Mouse (Mus musculus): ENCODE results near the gene Slc9a4. TPM values are rescaled to one million over a fixed set of nuclear protein-coding genes. Genes with fewer than 3 reads are reported as not detected.

Slc9a4 gene
- polyA plus RNA-seq, 1 experiment, result 0.20 TPM

- H3K4me3 ChIP-seq (replicated peaks; ENCODE audit: insufficient read depth, low read depth, low read length), result no peak overlapping the region
Observed at GRCm38 (mm10) chr1:40619871-40620270, 40.0 kb downstream of the Slc9a4 start.

GRCm38 (mm10) chr1:40624954-40625353 lies 45.1 kb downstream of the Slc9a4 start:
- no peak overlapping the region for H3K27ac ChIP-seq (ENCODE audit: insufficient read depth, low read length)
- no peak for DNase-seq
- no peaks in the 10 kb centered on the region for H3K27me3 ChIP-seq (ENCODE audit: control insufficient read depth, insufficient read depth, low read length)
- no peak overlapping the region for H3K4me3 ChIP-seq (replicated peaks; ENCODE audit: insufficient read depth, low read depth, low read length)
- H3K4me1 ChIP-seq (ENCODE audit: control insufficient read depth, insufficient read depth, low read length), result no peaks in the 10 kb centered on the region
- WGBS, result 27% methylated on average over 3 of the region's 3 CpGs
- TF ChIP-seq POLR2A (IDR thresholded peaks at IDR 0.05; ENCODE audit: borderline replicate concordance, insufficient read depth, low read length) (no peak), CTCF (IDR thresholded peaks at IDR 0.05; ENCODE audit: borderline replicate concordance, insufficient read depth, low read depth, low read length) (no peak)

More at GRCm38 (mm10) chr1:40619871-40620270, 40.0 kb downstream of the Slc9a4 start:
- no peak for TF ChIP-seq CTCF (IDR thresholded peaks at IDR 0.05; ENCODE audit: borderline replicate concordance, insufficient read depth, low read depth, low read length)
- 85% methylated on average over 5 of the region's 5 CpGs for WGBS
- H3K27ac ChIP-seq (ENCODE audit: insufficient read depth, low read length), result no peak overlapping the region
- DNase-seq, result no peak
- H3K4me1 ChIP-seq (ENCODE audit: control insufficient read depth, insufficient read depth, low read length), result no peaks in the 10 kb centered on the region
- H3K27me3 ChIP-seq (ENCODE audit: control insufficient read depth, insufficient read depth, low read length), result no peaks in the 10 kb centered on the region

GRCm38 (mm10) chr1:40626954-40627353 lies 47.1 kb downstream of the Slc9a4 start:
- Histone ChIP-seq H3K27me3 (ENCODE audit: control insufficient read depth, insufficient read depth, low read length) (no peaks in the 10 kb centered on the region), H3K4me3 (replicated peaks; ENCODE audit: insufficient read depth, low read depth, low read length) (no peak overlapping the region), H3K4me1 (ENCODE audit: control insufficient read depth, insufficient read depth, low read length) (no peaks in the 10 kb centered on the region), H3K27ac (ENCODE audit: insufficient read depth, low read length) (no peak overlapping the region)
- no peak for DNase-seq
- TF ChIP-seq POLR2A (IDR thresholded peaks at IDR 0.05; ENCODE audit: borderline replicate concordance, insufficient read depth, low read length) (no peak), CTCF (IDR thresholded peaks at IDR 0.05; ENCODE audit: borderline replicate concordance, insufficient read depth, low read depth, low read length) (no peak)

- H3K27ac ChIP-seq (ENCODE audit: insufficient read depth, low read length), result no peak overlapping the region
- H3K4me1 ChIP-seq (ENCODE audit: control insufficient read depth, insufficient read depth, low read length), result no peaks in the 10 kb centered on the region
- 93% methylated on average over 3 of the region's 3 CpGs for WGBS
- DNase-seq, result no peak
- H3K4me3 ChIP-seq (replicated peaks; ENCODE audit: insufficient read depth, low read depth, low read length), result no peak overlapping the region
- H3K27me3 ChIP-seq (ENCODE audit: control insufficient read depth, insufficient read depth, low read length), result no peaks in the 10 kb centered on the region
- no peak for TF ChIP-seq POLR2A (IDR thresholded peaks at IDR 0.05; ENCODE audit: borderline replicate concordance, insufficient read depth, low read length)
- TF ChIP-seq CTCF (IDR thresholded peaks at IDR 0.05; ENCODE audit: borderline replicate concordance, insufficient read depth, low read depth, low read length), result no peak
Observed at GRCm38 (mm10) chr1:40628443-40628842, 48.6 kb downstream of the Slc9a4 start.

- DNase-seq, result no peak
- 32% methylated on average over 2 of the region's 2 CpGs for WGBS
- TF ChIP-seq CTCF (IDR thresholded peaks at IDR 0.05; ENCODE audit: borderline replicate concordance, insufficient read depth, low read depth, low read length) (no peak), POLR2A (IDR thresholded peaks at IDR 0.05; ENCODE audit: borderline replicate concordance, insufficient read depth, low read length) (no peak)
- H3K27ac ChIP-seq (ENCODE audit: insufficient read depth, low read length), result no peak overlapping the region
- no peaks in the 10 kb centered on the region for H3K27me3 ChIP-seq (ENCODE audit: control insufficient read depth, insufficient read depth, low read length)
- no peak overlapping the region for H3K4me3 ChIP-seq (replicated peaks; ENCODE audit: insufficient read depth, low read depth, low read length)
- no peaks in the 10 kb centered on the region for H3K4me1 ChIP-seq (ENCODE audit: control insufficient read depth, insufficient read depth, low read length)
Observed at GRCm38 (mm10) chr1:40632407-40633062, 52.7 kb downstream of the Slc9a4 start.

- no peaks in the 10 kb centered on the region for H3K27me3 ChIP-seq (ENCODE audit: control insufficient read depth, insufficient read depth, low read length)
Observed at GRCm38 (mm10) chr1:40634608-40635007, 54.7 kb downstream of the Slc9a4 start.

GRCm38 (mm10) chr1:40648234-40648633 lies 68.4 kb downstream of the Slc9a4 start:
- no peaks in the 10 kb centered on the region for H3K27me3 ChIP-seq (ENCODE audit: control insufficient read depth, insufficient read depth, low read length)
- TF ChIP-seq CTCF (IDR thresholded peaks at IDR 0.05; ENCODE audit: borderline replicate concordance, insufficient read depth, low read depth, low read length), result no peak
- no peak for TF ChIP-seq POLR2A (IDR thresholded peaks at IDR 0.05; ENCODE audit: borderline replicate concordance, insufficient read depth, low read length)
- WGBS, result 54% methylated on average over 2 of the region's 2 CpGs
- no peak for DNase-seq
- no peaks in the 10 kb centered on the region for H3K4me1 ChIP-seq (ENCODE audit: control insufficient read depth, insufficient read depth, low read length)
- no peak overlapping the region for H3K27ac ChIP-seq (ENCODE audit: insufficient read depth, low read length)
- no peak overlapping the region for H3K4me3 ChIP-seq (replicated peaks; ENCODE audit: insufficient read depth, low read depth, low read length)

More at GRCm38 (mm10) chr1:40634608-40635007, 54.7 kb downstream of the Slc9a4 start:
- WGBS, result 44% methylated on average over 4 of the region's 4 CpGs
- Histone ChIP-seq H3K4me3 (replicated peaks; ENCODE audit: insufficient read depth, low read depth, low read length) (no peak overlapping the region), H3K4me1 (ENCODE audit: control insufficient read depth, insufficient read depth, low read length) (no peaks in the 10 kb centered on the region), H3K27ac (ENCODE audit: insufficient read depth, low read length) (no peak overlapping the region)
- TF ChIP-seq CTCF (IDR thresholded peaks at IDR 0.05; ENCODE audit: borderline replicate concordance, insufficient read depth, low read depth, low read length), result no peak
- no peak for DNase-seq

GRCm38 (mm10) chr1:40650803-40651497 lies 71.1 kb downstream of the Slc9a4 start:
- H3K4me1 ChIP-seq (ENCODE audit: control insufficient read depth, insufficient read depth, low read length), result no peaks in the 10 kb centered on the region

More at GRCm38 (mm10) chr1:40650803-40651497, 71.1 kb downstream of the Slc9a4 start:
- no peak overlapping the region for H3K27ac ChIP-seq (ENCODE audit: insufficient read depth, low read length)
- no peaks in the 10 kb centered on the region for H3K27me3 ChIP-seq (ENCODE audit: control insufficient read depth, insufficient read depth, low read length)
- H3K4me3 ChIP-seq (replicated peaks; ENCODE audit: insufficient read depth, low read depth, low read length), result no peak overlapping the region
- no peak for TF ChIP-seq POLR2A (IDR thresholded peaks at IDR 0.05; ENCODE audit: borderline replicate concordance, insufficient read depth, low read length)
- TF ChIP-seq CTCF (IDR thresholded peaks at IDR 0.05; ENCODE audit: borderline replicate concordance, insufficient read depth, low read depth, low read length), result no peak
- no peak for DNase-seq
- WGBS, result 57% methylated on average over 6 of the region's 6 CpGs
